Mouse (Mus musculus): Measurements from ENCODE around the gene Mprip.
A peak's percentile ranks its signal among the peaks of the same experiment; 100 is the strongest.

The Mprip gene

DNA sequence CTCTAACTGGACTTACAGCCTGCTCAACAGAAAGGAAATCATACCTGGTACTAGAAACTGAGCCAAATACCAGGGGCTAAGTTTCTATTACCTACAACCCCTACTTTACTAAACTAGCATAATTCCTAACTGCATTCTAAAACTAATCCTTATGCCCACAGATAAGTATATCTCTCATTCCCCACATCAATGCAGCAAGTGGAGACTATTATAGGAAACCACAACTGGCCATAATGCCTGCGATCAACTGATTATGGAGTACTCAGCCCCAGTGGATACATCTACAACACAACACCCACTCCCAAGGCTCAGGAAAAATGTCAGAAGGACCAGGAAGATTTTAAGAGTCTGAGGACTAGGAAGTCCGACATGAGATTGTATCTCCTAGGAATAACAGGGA is 7.6 kb upstream of the Mprip start:
- DNase-seq (ENCODE audit: low read depth, low spot score), result no peak

DNA sequence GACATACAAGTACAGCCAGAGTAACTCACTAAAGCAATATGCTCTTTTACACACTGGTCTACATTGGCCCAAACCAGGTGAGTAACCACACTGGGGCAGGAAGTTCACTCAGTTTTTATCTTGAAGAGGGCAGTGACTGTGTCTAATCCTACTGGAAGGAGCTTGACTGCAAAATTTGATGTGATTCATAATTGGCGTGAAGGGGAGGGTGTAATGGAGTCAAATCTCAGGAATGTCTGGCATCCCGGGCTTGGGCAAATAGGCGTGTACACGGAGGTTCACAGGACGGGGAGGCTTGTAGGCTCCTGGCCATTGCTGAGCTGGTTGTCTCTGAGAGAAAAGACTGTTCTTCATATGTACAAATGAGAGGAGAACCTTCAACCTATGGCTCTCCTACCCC is 5.8 kb upstream of the Mprip start:
- peak; percentile 25 for DNase-seq (ENCODE audit: low read depth, low spot score)

DNA sequence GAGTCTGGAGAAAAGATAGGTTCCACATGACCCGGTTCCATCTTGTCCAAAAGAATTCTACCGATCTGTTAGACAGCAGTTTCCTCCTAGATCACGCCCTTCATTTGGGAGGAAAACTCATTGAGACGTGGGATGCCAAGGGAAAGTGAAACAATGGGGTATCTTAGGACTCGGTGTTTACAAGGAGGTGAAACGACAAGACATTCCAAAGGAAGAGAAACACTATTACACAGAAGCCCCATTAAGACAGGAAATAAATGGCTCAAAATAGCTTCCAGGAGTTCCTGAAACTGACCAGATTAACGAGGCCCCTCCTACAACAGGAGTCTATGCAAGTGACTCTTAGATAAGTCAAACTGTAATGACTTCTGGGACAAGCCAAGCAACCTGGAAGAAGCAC is 5.1 kb upstream of the Mprip start:
- DNase-seq (ENCODE audit: low read depth, low spot score), result peak; percentile 20

DNA sequence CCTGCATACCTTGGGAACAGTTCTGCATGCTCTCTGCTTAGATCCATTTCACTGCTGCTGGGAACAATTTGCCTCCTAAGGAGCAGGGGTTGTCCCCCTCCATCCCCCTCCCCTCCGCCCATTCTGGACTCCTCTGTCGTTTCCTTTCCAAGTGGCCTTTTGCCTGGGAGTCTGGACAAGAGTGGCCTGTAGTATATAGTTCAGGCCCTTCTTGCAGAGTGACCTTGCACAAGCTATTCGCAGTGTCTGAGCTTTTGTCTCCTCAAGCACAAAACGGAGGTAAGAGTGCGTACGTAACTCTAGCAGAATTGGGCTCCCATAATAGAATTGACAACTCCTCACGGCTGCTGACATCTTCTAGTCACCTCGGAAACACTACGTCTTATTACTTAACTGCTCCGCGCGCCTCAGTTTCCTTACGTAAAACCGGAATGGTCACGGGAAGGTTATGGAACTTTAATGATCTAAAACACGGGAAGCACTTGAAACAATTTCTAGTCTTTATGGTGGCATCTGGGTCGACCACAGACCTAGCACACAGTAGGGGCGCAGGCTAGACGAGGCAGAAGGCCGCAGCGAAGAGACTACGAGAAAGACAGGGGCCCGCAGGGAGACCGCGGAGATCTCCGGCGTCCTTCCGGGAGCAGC is 620 bp downstream of the Mprip start:
- DNase-seq (ENCODE audit: low read depth, low spot score), result peak; percentile 31

DNA sequence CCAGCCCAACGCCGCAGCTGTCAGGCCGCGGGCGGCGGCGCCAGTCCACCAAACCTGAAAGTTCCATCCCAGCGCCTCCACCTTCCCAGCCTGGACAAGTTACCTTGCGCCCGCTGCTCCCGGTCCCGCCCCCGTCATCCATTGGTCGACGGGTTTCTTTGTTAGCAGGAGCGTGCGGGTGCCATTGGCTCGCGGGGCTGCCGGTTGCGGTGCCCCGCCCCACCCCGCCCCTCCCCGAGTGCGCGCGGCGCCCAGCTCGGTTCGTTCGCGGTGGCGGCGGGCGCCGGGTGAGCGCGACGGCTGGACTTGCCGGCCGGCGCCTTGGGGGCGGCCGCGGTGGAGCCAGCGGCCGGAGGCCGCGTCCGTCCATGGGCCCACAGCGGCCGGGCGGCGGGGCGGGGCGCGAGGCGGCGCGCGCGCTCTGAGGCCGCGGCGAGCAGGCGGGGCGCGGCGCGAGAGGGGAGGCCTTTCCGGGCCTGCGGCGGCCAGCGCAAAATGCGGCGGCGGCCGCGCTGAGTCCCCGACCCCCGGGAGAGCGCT is 1.2 kb downstream of the Mprip start:
- DNase-seq (ENCODE audit: low read depth, low spot score), result peak; percentile 97

DNA sequence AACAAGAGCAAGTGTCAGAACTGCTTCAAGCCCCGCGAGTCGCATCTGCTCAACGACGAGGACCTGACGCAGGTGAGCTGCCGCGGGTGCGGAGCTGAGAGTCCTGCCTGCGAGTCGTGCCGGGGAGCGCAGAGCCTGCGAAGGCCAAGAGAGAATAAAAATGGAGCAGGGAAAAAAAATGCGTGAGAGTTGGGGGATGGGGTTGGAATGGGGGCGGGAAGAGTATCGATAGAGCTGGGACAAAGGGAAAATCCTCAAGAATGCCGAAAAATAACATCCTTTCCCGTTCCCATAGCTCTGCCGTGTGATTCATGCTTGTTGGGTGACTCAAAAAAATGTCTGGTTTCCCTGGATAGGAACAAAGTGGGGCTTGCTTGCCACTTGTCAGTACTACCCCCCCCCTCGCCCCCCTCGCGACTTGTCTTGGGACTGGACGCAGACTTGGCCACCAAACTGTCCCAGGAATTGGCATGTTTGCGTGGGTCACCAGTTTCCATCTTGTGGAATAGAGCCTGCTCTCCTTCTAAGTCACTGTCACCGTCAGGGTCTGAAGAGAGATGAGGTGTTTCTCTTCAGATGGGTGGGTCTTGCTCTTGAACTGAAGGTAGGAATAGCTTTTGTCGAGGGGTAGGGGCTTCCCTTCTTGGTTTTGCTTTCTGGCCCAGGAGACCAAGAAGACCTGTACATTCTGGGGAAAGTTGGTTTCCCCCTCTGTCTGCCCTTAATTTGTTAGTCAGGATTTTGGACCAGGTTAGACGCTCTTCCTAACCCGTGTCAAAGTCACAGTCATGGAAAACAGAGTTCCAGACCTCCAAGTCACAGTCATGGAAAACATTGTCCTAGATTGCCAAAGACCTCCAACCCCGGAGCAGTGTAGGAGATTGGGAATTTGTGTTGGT is 2.0 kb downstream of the Mprip start:
- DNase-seq (ENCODE audit: low read depth, low spot score), result peak; percentile 61

DNA sequence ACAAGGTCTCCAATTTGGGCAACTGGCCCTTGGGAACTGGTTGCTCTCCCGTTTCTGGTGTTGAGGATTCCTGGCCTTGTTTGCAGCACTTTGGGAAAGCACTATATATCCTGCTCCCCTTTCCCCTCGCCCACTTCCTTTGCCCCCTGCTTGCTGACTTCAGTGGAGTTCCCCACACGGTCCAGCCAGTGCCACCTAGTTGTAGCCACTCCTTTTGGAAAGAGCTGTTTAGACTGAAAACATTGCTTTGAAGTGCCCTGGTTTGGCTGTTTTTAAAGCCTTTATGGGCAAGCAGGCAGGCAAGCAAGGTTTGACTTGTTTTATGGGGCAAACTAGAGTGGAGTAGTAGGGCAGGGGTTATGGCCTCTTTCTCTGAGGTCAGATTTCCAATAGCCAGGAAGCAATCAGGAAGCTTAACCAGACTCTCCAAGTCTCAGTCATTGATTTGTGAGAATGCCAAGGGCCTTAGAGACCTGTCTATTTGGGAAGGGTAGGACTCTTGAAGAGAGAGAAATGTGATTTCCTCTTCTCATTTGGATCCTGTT is 2.7 kb downstream of the Mprip start:
- DNase-seq (ENCODE audit: low read depth, low spot score), result no peak

DNA sequence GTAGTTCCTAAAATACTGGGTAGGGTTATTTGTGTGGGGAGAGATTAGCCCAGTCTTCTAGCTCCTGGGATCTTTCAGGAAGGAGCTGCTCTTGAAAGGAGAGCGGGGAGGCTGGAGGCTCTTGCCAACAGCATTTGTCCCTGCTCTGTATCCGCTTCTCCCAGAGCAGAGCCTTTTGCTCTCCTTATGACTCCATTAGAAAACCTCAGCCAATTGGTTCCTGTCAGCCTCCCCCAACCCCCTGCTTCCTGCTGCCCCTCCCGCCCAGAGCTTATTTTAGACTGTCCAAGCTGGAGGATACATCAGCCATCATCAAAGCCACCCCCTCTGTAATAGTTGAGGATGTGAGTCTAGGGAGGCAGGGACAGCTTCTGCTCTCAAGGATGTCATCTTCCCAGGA is 3.7 kb downstream of the Mprip start:
- no peak for DNase-seq (ENCODE audit: low read depth, low spot score)

DNA sequence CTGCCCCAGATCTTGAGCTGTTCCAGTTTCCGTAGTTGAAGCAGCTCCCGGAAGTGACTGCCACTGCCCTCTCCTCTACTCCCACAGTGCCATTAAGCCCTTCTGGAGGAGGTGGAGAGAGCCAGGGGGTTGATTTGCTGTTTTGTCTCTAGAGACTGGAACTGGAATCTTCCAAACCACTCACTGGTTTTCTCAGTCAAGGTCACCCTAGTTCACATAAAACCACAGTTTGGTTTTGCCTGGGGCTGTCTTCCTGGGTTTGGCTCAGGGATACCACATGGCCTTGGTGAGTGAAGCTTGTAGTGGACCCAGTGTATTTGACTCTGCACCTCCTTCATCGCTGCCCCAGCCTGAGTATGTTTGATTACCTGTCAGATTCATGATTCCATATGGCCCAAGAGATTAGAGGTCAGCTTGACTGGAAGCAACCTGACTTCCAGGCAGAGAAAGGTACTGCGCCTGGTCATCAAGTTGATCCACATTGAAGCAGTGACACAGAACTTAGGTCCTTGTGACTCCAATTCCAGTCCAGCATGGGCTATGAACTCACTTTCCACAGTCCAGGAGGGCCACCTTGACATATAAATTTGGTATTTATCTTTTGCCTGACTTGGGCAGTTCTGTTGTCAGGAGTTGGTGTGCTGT is 10.1 kb downstream of the Mprip start:
- DNase-seq (ENCODE audit: low read depth, low spot score), result peak; percentile 52

DNA sequence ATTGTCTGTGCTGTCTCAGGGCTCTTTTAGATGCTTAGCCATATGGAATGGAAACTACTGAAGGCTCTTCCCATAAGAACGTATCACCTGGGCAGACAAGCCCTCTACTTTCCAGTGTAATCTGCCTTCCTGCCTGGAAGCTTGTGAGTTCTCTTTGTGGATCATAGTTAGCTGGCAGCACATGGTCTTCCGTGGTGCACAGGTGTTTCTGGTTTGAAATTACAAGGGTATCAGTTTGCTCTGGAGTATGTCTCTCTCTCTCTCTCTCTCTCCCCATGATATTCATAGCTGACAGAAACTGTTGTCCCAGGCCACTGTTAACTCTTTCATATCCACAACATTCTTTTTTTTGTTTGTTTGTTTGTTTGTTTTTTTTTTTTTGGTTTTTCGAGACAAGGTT is 12.9 kb downstream of the Mprip start:
- DNase-seq (ENCODE audit: low read depth, low spot score), result no peak

DNA sequence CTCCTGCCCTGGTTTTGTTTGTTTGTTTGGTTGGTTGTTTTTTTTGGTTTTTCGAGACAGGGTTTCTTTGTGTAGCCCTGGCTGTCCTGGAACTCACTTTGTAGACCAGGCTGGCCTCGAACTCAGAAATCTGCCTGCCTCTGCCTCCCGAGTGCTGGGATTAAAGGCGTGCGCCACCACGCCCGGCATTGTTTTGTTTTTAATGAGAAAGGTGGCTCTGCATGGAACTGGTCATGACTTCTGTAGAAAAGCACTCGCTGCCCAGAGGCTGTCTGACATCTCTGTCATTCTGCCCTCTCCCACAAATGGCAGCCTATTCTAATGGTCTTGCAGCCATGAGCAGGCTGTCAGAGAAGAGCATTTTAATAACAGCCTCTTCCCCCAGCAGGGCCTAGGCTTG is 13.6 kb downstream of the Mprip start:
- peak; percentile 53 for DNase-seq (ENCODE audit: low read depth, low spot score)

DNA sequence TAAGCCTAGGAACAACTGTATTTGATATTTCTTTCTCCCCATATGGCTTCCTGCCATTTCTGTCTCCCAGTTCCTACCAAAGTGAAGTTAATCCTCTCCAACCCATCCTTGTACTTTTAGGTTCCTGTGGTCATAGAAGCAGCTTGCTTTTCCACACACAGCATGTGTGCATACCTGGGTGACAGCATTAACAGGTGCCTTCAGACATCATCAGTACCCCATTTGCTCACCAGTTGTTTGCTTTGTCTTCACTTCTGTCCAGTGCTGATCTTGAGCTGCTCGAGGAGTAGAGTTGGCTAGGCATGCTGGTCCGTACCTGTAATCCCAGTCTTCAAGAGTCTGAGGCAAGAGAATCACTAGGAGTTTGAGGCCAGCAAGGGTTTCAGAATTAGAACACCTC is 16.7 kb downstream of the Mprip start:
- no peak for DNase-seq (ENCODE audit: low read depth, low spot score)

DNA sequence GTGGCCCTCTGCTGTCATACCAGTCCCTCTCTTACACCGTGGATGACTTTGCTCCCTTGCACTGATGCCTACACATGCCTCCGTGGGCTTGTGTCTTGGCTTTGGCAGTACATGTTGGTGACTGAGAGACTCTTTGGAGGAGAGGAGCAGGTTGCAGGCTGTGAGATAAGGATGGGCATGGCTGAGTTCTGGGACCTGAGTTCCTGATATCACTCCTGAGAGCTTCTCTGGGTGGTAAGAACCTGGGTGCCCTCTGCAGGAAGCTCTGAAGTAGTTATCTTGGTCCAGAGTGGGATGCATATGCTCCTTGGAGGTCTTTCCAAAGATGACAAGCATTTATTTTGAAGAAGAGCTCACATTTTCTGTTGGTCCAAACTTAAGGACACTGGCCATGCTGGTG is 17.6 kb downstream of the Mprip start:
- DNase-seq (ENCODE audit: low read depth, low spot score), result no peak

DNA sequence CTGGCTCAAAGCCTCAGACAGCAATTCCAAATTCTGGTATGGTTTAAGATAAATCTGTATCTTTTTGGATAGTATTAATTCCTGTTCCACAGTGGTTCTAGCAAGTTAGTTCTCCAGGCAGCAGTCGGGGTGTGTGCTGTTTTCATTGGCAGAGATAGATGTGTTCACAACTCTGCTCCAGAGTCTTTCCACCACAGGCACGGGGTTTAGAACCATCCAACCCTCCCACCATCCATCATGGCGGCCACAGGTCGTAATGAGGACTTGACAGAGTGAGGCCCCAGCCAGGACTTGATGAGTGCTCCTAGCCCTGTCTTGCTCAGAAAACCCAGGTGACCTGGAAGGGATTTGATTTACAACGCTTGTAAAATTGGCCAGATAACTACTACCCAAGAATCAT is 19.0 kb downstream of the Mprip start:
- no peak for DNase-seq (ENCODE audit: low read depth, low spot score)

DNA sequence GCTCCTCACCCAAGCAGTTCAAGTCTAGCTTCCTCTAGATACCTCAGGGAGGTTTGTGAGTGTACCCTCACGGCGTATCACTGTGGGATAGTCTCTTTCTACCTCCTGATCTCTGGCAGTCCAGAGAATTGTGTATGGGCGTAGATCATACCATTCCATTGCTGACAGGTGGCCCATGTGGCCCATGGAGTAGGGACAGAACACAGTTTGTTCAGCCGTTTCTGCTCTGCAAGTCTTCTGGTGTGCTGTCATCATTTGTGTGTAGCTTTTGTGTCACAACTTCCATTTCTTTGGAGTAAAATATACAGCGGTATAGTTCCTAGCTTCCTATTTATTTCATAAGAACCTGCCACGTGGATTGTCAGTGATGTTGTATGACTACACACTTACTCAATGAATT is 23.9 kb downstream of the Mprip start:
- no peak for DNase-seq (ENCODE audit: low read depth, low spot score)

DNA sequence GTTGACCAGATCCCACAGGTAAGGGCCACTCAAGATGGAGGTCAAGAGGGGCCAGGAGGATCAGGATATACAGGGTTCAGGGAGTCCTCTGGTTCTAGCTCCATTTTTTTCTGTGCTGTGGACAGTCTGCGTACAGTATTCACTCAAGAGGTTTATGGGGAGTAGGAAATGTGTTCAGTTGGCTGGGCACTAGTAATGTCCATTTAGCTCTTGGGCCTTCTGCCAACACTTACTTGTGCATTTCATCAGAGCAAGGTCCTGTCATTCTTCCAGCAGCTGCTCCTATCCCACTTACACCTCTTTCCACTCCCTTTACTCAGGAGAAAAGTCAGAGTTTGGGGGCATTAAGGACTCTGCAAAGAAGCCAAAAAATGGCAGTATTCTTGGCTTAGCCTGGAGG is 33.4 kb downstream of the Mprip start:
- DNase-seq (ENCODE audit: low read depth, low spot score), result no peak

DNA sequence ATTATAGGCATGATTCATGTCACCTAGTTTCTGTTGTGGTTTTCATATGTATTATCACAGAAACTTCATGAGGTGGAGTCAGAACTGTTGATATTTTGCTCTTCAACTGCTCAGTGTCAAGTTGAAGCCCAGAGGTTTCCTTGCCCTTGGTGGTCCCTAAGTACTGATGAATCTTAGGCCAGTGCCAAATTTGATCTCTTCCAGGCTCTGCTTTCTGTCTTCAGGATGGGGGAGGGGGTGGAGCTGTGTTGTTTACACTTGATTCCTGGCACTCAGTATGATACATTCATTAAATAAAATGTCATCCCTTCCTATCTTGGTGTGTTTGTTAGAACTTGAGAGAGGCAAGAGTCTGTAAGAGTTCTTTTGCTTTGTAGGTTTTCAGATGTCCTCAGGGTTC is 34.4 kb downstream of the Mprip start:
- DNase-seq (ENCODE audit: low read depth, low spot score), result no peak

DNA sequence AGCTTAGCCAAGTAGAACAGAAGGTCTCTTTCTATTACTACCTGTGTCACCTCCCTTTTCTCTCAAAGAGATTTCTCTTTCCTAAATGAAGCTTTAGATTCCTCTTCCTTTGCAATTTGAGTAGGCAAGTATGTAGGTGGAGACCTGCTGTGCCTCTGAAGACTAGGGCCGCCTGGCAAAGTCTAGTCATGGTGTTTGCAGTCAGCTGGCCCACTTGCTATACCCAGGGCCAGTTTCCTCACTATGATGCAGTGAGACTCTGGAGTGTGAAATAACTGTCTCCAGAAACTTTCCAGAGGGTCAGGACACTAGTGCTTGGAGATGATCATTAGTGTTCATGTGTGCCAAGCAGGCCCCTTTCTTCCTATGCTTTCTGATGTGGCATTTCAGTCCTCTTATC is 36.5 kb downstream of the Mprip start:
- DNase-seq (ENCODE audit: low read depth, low spot score), result no peak

DNA sequence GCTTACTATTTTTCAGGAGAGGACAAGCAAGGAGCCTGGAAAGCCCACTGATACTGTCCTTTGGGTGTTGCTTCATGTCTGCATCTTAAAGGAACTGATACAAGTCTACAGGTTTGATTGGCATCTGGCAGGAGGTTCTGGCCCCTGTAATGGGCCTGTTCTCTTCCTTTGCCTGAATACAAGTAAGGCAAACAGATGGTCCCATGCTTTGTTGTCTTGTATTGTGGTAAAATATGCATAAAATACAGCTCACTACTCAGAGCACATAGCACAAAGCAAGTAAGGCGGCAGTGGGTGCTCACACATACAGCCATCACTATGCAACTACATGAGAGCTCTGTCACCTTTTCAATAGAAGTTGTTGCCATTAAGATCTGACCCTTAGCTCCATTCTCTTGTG is 39.7 kb downstream of the Mprip start:
- no peak for DNase-seq (ENCODE audit: low read depth, low spot score)

DNA sequence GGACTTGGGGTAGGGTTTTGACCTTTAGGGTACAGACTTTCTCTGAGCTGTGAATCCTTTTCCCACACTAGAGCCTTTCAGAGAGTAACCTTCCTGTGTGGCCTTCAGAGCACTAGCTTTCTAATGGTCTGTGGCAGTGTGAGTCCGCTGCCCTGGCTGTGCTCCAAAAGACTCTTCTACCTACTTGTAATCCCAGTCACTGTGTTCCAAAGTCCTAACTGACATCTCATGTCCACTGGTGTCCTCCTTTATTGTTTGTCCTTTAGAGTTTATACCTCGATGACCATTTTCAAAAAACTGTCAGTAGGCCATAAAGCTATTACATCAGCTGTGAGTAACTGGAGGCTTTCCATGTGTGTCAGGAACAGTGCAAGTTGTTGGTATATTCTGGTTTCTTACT is 44.0 kb downstream of the Mprip start:
- DNase-seq (ENCODE audit: low read depth, low spot score), result no peak

DNA sequence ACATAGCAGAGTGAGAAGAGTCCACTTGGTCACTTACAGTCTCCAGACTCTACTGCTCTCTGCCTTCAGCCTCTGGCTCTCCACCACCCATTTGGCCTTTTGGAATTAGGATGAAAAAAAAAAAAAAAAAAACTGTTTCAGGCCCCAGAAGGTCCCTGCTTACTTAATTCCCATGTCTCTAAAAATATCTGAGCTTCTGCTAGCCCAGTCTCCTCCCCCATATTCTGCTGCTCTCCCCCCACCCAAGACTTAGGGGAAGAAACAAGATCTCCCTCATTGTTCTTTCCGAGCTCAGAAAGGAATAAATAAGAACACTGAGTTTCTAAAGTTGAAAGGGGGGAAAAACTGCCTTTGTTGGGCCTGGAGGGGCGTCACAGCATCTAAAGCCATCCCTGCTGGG is 46.4 kb downstream of the Mprip start:
- no peak for DNase-seq (ENCODE audit: low read depth, low spot score)

DNA sequence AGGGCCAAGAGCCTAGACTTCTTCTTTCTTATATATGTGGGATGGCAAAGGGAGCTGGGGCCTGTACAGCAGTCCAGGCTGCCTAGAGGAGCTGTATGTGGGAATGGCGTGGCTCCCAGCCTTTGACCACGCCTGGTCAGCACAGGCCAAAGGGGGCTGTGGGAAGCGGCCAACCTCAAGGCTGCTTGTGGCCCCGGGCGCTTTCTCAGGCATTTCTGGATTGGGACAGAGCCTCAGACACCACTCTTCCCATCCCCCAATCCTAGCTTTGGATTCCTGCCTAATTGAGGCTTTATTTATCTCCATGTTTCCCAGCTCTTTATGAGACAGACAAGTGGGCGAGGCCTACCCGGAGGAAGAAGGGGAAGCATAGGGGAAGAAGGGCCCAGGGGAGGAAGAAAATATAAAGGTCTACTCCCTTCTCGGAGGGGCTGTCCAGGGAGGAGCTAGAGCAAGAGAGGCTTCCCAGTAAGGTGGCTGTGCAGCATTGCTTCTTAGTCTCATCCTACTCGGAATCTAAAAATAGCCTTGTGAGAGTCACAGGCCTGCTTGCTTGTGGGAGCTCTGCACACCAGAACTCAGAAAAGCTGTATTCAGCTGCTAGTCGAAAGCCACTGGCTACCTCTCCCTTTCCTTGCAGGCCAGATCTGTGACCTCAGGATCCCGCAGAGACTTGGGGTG is 47.0 kb downstream of the Mprip start:
- DNase-seq (ENCODE audit: low read depth, low spot score), result peak; percentile 68
